Mouse (Mus musculus) lung, postnatal 0 days (tissue): ENCODE measurements around the gene Mef2d. TPM values are rescaled to one million over a fixed set of nuclear protein-coding genes. Genes with fewer than 3 reads are reported as not detected.

Experiments used
- ATAC-seq: fragments of 200-750 bp; cut with Nextera tagmentation; 2 replicates; pipeline ENCODE4 v1.8.0; 2017; ENCODE audit warnings: moderate library complexity
- DNase-seq: peaks from one replicate; pipeline ENCODE4 v3.0.0-alpha.2; 2016; ENCODE audit warnings: low spot score
- H3K27ac ChIP-seq: fragments of 300-500 bp; sonication (generic); 2 replicates; pipeline ENCODE4 v1.5.1; 2014; ENCODE audit warnings: antibody characterized with exemption, mild to moderate bottlenecking, low read length, mixed read lengths
- H3K27me3 ChIP-seq: fragments of 300-500 bp; sonication (generic); replicated peaks from 2 replicates; pipeline ENCODE4 v1.6.1; 2014; ENCODE audit warnings: low read length, mixed read lengths; ENCODE audit not compliant: insufficient read depth
- H3K36me3 ChIP-seq: fragments of 300-500 bp; sonication (generic); 2 replicates; pipeline ENCODE4 v1.6.1; 2014; ENCODE audit warnings: low read length, mixed read lengths; ENCODE audit not compliant: insufficient read depth
- H3K4me1 ChIP-seq: fragments of 300-500 bp; sonication (generic); 2 replicates; pipeline ENCODE4 v1.6.1; 2014; ENCODE audit warnings: antibody characterized with exemption, low read depth, low read length, mixed read lengths; ENCODE audit not compliant: insufficient read depth
- H3K4me2 ChIP-seq: fragments of 300-500 bp; sonication (generic); replicated peaks from 2 replicates; pipeline ENCODE4 v1.6.1; 2014; ENCODE audit warnings: low read depth, mild to moderate bottlenecking, low read length, moderate library complexity, mixed read lengths
- H3K4me3 ChIP-seq: fragments of 300-500 bp; sonication (generic); 2 replicates; pipeline ENCODE4 v1.5.1; 2014; ENCODE audit warnings: low read depth, low read length
- H3K9ac ChIP-seq: fragments of 300-500 bp; sonication (generic); replicated peaks from 2 replicates; pipeline ENCODE4 v1.6.1; 2014; ENCODE audit warnings: low read depth, mild to moderate bottlenecking
- H3K9me3 ChIP-seq: fragments of 300-500 bp; sonication (generic); 2 replicates; pipeline ENCODE4 v1.6.1; 2016; ENCODE audit warnings: low read length, mixed read lengths
- CTCF ChIP-seq: IDR thresholded peaks from 2 replicates; pipeline ENCODE4 v1.5.1; 2016; ENCODE audit warnings: antibody characterized with exemption, mild to moderate bottlenecking
- EP300 ChIP-seq: IDR thresholded peaks from 2 replicates; pipeline ENCODE4 v1.6.1; 2016; ENCODE audit warnings: antibody characterized with exemption, mild to moderate bottlenecking, control low read depth
- WGBS: fragments of 180-500 bp; shearing (Covaris S2); extraction: QIAGEN DNeasy Blood & Tissue Kit; methylation state at CpG from one replicate; pipeline ENCODE4 v1.1.7; 2014; 5-methylcytosine and 5-hydroxymethylcytosine counted together
- polyA plus RNA-seq: library from polyadenylated mRNA; unstranded; fragments of >200 nt; fragmentation: Nextera tagmentation; extraction: Ambion mirVana; gene quantifications from 2 replicates; pipeline ENCODE4 v1.2.1, GENCODE M21; 2015

Mef2d gene
- polyA plus RNA-seq, 1 experiment from 2014 or later: 15.4 TPM

DNA sequence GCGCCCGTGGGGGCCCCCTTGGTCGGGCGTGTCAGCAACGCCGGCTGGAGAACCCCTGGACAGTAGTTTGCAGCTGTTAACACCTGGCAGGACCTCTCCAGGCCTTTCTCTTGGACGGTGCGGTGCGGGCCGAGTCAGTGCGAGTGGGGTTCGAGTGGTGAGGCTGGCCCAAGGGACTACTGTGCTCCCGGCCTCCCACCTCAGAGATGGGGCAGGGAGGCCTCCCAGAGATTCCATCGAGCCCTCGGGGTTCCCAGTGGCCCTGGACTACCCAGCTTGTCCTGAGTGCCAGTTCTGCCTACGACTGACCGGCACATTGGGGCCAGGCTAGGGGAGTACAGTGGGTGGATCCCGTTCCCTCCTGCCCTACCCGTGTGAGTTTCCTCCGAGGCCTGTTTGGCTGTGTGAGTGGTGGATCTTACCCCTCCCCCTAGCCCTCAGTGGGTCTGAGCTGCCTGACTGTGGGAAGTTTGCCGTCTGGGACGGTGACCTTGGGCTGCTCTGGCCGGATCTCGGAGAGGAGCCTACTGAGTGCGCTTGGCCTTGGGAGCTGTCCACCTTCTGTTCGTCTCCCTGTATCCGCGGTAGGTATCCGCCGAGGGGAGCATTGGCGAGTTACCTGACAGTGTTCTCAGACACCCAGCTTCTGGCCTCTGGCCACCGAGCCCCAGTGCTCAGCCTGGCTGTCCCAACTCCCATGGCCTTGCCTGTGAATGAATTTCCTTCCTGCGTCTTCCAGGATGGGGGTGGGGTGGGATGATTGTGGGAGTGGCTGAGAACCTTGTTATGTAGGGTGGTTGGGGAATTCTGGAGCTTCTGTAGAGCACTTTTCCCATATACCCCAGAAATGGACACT, 972 bp downstream of the Mef2d start:
- no peaks in the 10 kb centered on the region for H3K27me3 ChIP-seq
- no peaks in the 10 kb centered on the region for H3K9me3 ChIP-seq
- H3K36me3 ChIP-seq: no peaks in the 10 kb centered on the region
- H3K4me1 ChIP-seq: peaks cover 50% of the 10 kb centered on the region
- ATAC-seq (no peak), DNase-seq (peak; percentile 75)
- WGBS: 1% methylated on average over 33 of the region's 33 CpGs
- no peak for TF ChIP-seq CTCF
- peak; percentile 27; the same call in 1 of the 2 replicates for TF ChIP-seq EP300
- peak overlapping the region; percentile 87 for H3K9ac ChIP-seq
- H3K27ac ChIP-seq: peak overlapping the region; percentile 99
- H3K4me2 ChIP-seq: peak overlapping the region; percentile 78
- peak overlapping the region; percentile 80 for H3K4me3 ChIP-seq

DNA sequence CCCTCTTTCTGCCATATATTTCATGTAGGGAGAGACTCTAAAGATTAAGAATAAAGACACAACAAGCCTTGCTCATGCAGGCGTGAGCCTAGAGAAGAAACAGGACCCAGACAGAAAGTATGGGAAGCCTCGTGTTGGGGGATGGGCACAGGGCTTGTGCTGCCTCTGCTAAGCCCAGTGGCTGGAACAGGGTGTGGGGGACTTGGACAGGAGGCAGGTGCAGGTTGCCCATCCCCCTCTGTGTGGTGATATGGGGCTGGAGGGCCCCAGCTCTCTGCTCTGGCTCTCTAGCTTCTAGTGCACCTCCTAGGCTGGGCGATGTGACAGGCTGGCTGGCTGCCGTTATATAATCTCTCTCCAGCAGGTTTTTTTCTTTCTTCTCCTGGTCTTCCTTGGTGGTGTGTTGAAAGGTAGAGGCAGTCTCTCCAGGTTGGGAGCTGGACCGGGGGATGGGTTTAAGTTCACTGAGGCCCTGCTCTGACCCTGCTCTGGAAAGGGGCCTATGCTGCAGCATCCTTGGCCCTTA, 1.9 kb downstream of the Mef2d start:
- Histone ChIP-seq H3K27ac (peak overlapping the region; percentile 99; the same call in 1 of the 2 replicates), H3K4me1 (peaks cover 57% of the 10 kb centered on the region)
- 10% methylated on average over 5 of the region's 5 CpGs for WGBS

DNA sequence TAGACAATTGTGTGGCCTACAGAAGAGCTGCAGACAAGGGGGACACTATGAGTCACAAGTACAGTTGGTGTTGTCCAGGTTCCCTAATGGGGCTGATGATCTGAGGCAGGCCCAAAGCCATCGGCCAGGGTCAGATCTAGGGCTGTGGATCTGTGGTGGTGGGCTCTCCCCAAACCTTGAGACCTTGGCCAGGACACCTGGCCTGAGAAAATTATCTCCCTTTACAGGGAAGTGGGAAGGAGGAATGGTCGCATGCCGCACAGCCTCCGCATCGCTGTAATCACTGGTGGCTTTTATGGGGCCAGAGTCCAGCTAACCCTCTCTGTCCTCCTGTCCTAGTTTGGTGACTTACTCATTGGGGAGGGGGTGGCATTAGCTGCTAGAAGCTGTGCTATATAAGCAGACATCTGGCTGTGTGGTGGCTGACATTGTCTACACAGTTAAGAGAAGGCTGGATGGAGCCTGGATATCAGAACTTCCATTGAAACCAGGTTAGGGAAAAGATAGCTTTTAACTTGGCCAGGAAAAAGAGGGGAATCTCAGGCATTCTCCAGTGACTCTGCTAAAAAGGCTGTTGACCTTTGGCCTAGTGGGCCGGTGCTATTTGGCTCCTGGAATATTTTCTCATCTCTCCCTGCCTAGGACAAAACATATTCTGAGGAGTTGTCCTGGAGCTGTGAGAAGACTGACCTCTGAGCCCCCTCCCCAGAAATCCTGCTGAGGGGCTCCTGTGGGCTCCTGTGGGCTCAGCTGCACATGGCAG, 2.7 kb downstream of the Mef2d start:
- peak overlapping the region; percentile 99; the same call in 1 of the 2 replicates for H3K27ac ChIP-seq
- H3K9me3 ChIP-seq: no peaks in the 10 kb centered on the region
- TF ChIP-seq CTCF (no peak), EP300 (no peak)
- no peak overlapping the region; the same call in 1 of the 2 replicates for H3K9ac ChIP-seq
- peaks cover 59% of the 10 kb centered on the region for H3K4me1 ChIP-seq
- peak overlapping the region; percentile 78 for H3K4me2 ChIP-seq
- peak overlapping the region; percentile 80; the same call in 1 of the 2 replicates for H3K4me3 ChIP-seq
- DNase-seq (peak; percentile 4), ATAC-seq (no peak)
- WGBS: 71% methylated on average over 6 of the region's 6 CpGs
- no peaks in the 10 kb centered on the region for H3K36me3 ChIP-seq
- no peaks in the 10 kb centered on the region for H3K27me3 ChIP-seq

More for the DNA sequence above, 1.9 kb downstream of the Mef2d start:
- no peak for TF ChIP-seq EP300
- no peak for TF ChIP-seq CTCF
- H3K36me3 ChIP-seq: no peaks in the 10 kb centered on the region
- peak overlapping the region; percentile 78 for H3K4me2 ChIP-seq
- 0 out of 2 replicates have a peak overlapping the region, but pooled peaks have one; percentile 87 for H3K9ac ChIP-seq
- H3K4me3 ChIP-seq: peak overlapping the region; percentile 80
- DNase-seq (peak; percentile 28), ATAC-seq (no peak)
- no peaks in the 10 kb centered on the region for H3K9me3 ChIP-seq
- no peaks in the 10 kb centered on the region for H3K27me3 ChIP-seq

DNA sequence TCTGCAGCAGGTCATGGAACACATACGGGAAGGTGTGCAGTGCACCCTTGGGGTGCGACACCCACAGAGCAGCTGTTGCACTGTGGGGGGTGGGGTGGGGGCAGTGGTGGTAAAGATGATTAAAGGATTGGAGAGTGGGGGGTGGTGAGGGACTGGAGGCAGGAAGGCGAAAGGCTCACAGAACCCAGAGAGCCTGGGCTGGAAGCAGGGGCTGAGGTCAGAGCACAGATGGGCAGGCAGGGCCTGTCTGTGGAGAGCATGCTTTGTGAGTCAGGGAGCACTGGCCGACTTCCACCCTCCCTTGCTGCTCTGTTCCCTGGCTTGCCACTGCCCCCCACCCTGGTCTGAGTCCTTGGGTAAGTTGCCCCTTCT, 3.2 kb downstream of the Mef2d start:
- Histone ChIP-seq H3K4me3 (0 out of 2 replicates have a peak overlapping the region, but pooled peaks have one; percentile 5), H3K9ac (no peak overlapping the region; the same call in 1 of the 2 replicates), H3K27ac (no peak overlapping the region; the same call in 1 of the 2 replicates), H3K27me3 (no peaks in the 10 kb centered on the region), H3K9me3 (no peaks in the 10 kb centered on the region), H3K4me2 (peak overlapping the region; percentile 78), H3K36me3 (no peaks in the 10 kb centered on the region), H3K4me1 (peaks cover 59% of the 10 kb centered on the region)
- ATAC-seq (no peak), DNase-seq (peak; percentile 4)
- WGBS: 40% methylated on average over 4 of the region's 4 CpGs
- TF ChIP-seq CTCF (no peak), EP300 (no peak)

DNA sequence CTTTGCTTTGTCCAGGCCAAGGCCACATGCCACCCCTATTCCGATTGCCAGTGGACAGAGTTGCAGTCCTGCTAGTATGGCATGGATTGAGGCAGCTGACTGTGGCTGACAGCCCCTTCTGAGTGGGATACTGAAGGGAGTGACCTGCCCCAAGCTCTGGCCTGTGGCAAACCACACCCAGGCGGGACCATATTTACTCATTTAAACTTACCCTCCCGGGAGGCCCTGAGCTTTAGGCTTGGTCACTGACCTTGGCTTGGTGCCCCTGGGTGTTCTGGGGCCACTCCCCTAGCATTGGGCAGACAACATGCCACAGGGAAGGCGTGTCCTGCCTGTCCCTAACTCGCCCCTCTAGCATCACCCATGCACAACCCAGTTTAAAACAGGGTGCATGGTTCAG, 3.8 kb downstream of the Mef2d start:
- Histone ChIP-seq H3K27ac (no peak overlapping the region), H3K36me3 (no peaks in the 10 kb centered on the region), H3K4me1 (peaks cover 57% of the 10 kb centered on the region), H3K9ac (no peak overlapping the region; the same call in 1 of the 2 replicates), H3K27me3 (no peaks in the 10 kb centered on the region), H3K9me3 (no peaks in the 10 kb centered on the region), H3K4me3 (no peak overlapping the region), H3K4me2 (peak overlapping the region; percentile 78)
- peak; percentile 31 for DNase-seq
- TF ChIP-seq EP300 (no peak), CTCF (no peak)
- no peak for ATAC-seq
- 40% methylated on average over 5 of the region's 5 CpGs for WGBS
